Mouse (Mus musculus) brain, adult 2 months (tissue): ENCODE measurements at regions not wholly inside any gene's neighbourhood (a gene's known extent, or its start where the extent isn't known, plus 50 kb on each side); places are given as distances from the start of the nearest gene placed in this dataset.
A peak's percentile ranks its signal among the peaks of the same experiment; 100 is the strongest.

Experiments used
- DNase-seq: peaks from one replicate; pipeline ENCODE4 v3.0.0; 2011; ENCODE audit warnings: low read depth, low spot score

DNA sequence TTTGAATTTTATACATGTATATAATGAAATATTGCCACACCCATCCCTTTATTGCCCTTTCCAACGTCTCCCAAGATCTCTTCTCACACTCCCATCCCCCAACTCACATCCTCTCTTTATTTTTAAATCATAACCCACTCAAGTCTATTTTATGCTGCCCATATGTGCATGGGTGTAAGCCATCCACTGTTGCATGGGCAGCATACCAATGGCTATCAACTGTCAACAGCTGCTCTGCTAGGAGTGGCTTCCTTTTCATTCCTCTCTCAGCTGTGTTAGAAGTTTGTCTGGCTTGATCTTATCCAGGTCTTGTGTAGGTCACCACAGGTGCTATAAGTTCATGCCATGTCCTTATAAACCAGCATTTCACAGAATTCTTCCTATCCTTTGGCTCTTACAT is 409.2 kb upstream of the Klf4 start:
- peak; percentile 19 for DNase-seq

DNA sequence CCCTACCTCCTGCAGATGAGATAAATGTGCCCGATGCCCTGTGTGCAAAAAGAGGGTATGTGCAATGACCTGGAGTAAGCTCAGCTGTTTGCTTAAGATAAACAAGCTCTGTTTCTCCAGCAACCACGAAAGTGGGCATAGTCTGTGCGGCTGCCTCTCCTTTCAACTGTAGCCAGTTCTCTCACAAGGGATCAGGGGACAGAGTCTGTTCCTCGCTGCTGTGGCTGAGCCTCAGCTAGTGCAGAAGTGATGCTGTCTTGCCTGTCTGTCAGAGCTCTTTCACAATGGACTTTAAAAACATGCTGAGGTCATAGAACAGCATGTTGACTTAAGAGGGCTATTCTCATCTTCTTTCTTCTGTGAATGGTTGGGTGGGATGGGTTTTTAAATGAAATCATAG is 406.1 kb upstream of the Klf4 start:
- no peak for DNase-seq

DNA sequence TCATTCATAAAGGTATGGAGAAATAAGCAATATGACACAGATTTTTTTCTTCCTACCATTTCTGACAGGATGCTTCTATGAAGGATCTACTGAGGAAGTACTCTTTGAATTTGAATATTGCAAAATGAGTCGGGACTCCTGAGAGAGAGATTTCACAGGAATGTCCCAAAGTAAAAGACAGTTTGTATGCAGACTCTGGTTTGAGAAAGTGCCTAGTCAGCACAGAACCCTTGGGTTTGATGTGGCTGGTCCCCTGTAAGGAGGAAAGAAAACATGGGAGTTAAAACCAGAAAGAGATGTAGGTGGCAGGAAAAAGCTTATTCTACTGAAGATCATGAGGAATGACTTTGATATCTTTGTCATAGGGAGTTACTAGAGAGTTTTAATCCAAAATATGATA is 405.6 kb upstream of the Klf4 start:
- DNase-seq = no peak

DNA sequence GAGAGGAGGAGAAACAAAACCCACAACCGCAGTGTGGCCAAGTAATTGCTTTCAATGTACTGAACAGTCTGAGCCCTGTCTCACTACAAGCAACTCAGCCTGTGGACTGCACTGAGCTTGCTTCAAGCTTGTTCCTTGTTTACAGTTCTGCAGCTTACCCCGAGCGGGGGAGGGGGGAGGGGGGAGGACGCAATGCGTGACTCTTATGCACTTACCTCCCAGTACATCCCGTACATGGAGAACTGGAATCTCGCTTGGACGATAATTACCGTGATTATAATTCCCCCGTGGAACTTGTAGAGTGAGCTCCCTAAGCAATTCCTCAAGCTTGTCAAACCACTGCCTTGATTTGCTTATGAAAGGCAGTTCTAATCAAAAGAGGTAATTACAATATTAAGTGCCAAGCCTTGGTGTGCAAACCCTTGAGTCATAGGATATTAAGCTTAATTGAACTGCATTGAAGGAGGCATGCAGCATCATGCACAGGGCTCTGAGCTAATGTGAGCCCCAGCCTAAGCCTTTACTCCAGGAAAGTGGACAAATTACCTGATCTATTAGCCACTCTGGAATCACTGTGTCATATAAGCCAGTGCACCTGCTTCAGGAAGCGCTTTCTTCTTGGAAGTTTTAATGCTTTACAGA is 397.0 kb upstream of the Klf4 start:
- peak; percentile 52 for DNase-seq

DNA sequence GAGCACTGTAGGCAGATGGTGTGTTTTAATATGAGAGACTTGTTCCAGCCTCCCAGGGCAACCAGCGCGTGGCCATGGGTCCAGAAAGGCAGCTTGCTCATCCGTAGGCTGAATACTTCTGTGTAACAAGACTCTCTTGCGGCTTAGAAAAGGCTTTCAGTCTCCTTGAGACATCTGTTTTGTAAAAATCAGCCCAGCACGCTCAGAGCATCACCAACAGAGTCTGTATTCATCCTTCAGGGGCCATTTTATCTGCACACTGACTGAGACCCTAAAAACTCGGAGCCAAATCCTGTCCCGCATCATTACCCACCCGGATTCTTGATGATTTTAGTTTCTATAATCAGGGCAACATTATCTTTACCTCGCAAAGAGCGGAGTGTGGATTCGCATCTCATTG is 396.4 kb upstream of the Klf4 start:
- DNase-seq = peak; percentile 51

DNA sequence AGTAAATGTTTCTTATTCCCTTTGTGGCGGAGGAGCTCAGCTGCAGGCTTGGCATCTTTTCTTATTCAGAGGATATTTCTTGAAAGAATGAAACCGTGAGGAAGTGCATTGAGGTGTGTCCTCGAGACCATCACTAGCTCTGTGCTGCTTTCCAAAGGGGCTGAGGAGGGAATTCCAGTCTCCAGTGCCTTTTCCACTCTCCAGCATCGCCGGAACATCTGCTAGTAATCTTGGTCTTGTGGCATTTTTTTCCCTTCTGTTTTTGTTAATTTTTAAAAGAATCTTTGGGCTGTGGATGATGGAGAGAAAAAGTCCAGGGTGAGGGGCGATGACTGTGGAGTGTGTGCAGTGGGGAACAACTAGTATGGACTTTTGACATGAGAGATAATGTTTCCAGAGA is 395.9 kb upstream of the Klf4 start:
- DNase-seq = no peak

DNA sequence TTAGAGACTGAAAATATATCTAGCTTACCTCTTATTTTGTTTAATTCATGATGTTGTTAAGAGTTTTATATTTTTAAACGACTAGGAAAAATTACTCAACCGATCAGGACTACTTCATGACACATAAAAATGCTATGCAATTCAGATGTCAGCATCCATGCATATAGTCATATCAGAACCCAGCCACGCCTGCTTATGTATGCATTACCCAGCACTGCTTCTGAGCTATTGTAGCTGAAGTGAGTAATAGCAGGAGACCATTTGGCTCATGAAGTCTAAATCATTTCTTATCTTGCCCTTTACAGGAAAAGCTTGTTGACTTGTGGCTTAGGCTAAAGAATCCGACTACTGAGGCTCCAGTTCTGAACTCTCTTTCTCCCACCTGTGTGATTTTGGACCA is 395.1 kb upstream of the Klf4 start:
- no peak for DNase-seq

DNA sequence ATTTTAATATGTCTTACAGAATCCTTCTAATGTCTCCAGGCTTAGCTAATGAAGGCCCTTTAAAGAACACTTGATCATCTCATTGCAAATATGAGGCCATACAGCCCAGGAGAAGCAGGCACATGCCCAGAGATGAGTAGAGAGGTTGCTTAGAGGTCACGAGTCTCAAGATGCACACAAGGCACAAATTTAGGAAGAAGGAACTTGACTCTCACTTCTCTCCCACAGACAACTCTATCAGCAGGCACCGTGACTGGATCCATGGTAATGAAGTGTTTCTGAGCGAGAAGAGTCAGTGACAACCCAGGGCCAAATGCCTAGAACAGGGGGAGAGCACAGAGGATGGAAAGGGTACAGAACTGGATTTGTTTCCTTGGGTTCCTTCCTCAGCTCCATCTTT is 392.7 kb upstream of the Klf4 start:
- DNase-seq = no peak

DNA sequence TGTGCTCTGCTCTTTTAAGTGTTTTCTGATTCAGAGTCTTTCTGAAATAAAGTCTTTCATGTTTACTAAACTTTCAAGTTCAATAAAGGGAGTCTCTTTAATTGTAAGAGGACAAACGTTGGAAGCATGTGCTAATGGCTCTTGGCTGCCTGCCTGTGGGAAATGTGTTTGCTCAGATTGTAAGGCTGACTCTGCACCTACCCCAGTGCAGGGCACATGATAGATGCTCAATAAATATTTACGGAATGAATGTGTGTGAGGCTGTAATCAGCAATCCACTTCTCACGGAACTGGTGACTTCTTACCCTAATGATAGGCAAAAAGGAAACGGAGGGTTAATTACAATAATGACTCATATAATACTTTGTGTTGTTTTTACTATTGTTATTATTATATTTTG is 389.0 kb upstream of the Klf4 start:
- no peak for DNase-seq

DNA sequence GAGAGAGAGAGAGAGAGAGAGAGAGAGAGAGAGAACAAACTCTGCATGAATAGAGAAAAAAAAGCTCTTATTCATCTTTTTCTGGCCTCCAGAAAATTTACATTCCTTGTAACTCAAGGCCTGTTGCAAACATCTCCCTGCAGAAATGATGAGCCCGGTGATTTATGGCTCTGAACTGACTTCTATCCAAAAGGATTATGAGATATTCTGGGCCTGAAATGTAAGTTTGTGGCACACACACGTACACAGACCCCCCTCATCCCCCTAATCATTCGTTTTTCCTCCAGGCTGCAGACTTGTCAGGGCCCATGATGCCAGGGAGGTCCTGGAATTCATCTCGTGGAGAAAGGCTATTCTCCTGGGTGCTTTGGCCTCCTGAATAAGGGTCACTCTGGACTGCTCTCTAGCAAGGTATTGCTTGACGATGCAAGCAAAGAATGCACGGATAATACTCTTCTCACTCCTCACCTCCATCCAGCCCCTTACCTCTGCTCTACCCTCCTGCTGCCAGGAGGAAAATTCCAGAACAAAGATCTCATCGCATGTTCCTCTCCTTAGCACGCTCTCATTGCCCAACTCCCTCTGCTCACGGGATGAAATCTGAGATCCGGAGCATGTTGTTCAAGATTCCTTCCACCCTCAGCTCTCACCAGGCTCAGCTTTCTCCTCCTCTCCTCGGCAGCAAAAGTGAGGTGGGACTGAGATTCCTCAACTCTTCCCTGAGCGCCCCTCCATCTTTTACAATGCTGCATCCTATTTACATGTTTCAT is 362.0 kb upstream of the Klf4 start:
- DNase-seq = no peak

DNA sequence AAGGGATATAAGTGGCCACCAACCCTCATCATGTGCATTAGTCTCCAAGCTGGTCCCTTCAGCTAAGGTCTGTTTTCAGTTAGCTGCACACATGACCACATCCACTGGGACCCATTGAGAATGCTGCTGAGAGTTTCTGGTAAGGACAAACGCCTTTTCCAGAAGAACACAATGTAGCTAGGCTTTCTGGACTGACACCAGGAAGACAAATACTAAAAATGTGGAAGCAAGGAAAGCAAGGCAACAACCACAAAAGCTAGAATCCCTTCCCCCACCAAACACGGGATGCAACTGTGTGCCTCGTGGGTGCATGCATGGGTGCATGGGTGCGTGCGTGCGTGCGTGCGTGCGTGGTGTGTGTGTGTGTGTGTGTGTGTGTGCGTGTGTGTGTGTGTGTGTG is 359.4 kb upstream of the Klf4 start:
- no peak for DNase-seq

DNA sequence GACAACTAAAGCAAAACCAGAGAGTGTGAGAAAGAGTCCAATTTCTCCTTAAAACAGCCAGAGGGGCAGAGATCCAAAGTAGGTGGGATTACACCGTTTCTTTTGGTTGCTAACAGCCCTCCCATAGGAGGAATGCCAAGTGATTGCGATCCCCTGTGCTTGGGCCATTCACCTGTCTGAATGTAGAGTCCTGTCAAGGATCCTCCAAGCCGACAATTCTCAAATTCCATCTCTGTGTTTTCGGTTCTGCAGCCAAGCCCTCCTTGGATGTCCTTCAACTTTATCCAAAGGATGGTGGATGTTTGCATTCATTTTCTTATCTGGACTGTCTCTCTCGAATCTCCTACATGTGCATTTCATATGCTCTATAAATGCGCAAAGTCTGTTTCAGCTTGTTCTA is 355.3 kb upstream of the Klf4 start:
- no peak for DNase-seq

DNA sequence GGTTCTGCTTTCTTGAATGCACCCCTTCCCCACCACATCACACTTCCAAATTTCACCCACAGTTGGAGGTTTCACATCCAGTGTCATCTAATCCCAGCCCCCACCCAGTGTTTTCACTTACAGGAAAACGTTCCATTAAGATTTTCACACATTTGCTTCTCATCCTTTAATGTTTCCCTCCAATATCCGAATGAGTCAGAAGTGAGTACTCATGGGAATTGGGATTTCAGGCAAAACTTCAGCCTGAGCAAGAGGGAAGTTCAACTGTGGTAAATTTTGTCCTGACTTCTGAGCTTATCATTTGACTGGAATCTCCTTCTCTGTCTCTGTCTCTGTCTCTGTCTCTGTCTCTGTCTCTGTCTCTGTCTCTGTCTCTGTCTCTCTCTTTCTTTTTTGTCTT is 350.3 kb upstream of the Klf4 start:
- DNase-seq = no peak

DNA sequence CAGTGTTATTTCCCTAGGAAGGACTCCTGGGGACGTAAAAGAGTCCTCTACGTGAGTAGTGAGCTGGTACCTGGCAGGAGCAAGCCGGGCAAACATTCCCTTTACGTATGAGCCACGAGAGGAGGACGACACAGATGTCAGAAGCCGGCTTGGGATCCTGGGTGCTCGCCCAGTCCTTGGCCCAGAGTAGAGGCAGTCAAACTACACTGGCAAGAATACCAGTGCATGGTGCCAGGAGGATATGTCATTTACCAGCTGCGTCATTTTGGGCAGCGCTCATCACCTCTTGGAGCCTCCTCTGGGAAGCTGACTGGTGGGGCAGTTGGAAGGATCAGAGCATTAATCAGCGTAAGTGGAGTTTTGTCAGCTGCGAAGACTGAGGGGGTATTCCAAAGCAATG is 343.0 kb upstream of the Klf4 start:
- DNase-seq = peak; percentile 50

DNA sequence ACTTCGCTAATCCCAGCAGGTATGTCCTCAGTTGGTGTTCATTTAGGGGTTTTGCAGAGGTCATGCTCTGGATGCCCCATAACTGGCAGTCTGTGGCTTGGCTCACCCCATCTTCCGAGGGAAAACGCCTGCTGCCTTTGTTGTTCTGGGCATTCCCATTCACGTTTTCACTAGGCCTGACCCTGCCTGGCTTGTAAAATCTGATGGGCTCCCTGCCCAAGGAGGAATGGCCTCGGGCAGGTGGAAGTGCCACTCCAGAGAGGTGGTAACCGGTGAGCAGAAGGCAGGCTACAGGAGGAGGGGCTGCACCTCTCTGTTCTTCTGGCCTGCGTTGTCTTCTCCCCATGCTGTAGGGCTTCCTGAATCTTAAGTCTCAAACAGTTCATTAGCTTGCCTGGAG is 342.6 kb upstream of the Klf4 start:
- DNase-seq = no peak

DNA sequence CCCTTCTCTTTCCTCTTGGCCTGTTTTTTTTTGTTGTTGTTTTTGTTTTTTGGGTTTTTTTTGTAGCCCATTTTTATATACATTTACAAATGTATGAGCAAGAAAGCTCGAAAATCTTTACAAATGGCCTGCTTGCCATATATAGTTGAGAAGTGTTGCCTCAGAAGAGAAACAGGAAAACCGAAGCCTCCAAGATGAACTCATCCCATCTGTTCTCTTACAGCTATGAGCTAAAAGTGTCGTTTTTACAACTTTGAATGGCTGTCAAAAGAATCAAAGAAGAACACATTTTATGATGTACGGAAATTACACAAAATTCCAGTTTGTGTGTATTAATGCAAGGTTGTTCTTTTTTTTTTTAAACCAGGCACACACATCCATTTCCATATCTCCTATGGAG is 342.0 kb upstream of the Klf4 start:
- peak; percentile 61 for DNase-seq

DNA sequence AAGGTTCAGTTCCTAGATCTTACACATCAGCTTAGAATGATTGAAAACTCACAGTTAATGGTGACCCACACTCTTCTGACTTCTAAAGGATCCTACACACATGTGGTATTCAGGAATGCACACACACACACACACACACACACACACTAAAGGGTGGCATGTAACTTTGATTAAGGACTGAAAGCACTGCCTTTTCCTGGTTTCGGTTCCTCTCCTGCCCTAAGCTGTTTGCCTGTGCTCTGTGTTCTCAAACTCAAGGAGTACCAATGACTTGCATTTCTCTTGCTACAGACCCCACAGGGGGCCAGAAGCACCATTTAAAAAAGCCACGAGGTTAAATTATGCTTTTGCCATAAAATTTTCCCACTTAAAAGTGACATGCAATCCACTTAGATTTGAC is 327.8 kb upstream of the Klf4 start:
- no peak for DNase-seq

DNA sequence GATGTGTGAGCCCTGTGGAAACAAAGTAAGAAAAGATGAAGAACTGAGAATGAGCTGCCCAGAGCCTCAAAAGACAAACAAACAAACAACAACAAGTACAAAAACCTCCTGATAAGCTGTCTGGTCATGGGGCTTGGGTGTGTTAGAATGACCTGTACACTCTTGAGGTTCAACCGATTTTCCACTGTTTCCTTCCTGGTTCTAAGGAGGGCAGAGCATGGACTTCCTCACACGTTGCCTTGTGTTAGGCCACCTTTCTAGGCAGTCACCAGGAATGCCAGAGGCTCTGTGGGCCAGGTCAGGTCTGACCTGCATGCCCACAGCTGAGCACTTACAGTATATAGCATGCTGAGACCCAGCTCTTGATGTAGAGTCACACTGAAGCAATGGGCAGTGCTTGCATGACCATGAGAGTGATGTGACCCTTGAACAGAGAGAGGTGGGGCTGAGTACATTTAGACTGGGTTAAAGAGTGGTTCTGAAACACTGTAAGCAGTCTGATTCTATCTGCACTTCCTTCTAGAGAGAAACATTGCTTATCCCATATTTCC is 327.0 kb upstream of the Klf4 start:
- DNase-seq = no peak

DNA sequence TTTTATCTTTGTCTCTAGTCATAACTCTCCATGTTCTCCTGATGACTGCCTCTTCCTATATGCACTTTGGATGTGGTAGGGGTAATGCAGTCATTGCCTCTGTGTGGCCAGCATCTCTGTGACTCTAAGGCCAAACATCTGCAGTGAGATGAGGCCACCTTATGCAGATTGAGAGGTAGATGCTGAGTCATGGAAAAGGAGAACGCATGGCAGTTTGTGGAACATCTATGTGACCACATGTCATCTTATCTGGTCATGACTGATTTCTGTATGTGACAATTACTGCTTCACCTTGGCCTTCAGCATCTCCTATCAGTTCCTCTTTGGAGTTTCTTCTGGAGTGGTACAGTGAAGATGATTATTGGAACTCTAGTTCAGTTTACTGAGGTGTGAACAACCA is 319.2 kb upstream of the Klf4 start:
- no peak for DNase-seq

DNA sequence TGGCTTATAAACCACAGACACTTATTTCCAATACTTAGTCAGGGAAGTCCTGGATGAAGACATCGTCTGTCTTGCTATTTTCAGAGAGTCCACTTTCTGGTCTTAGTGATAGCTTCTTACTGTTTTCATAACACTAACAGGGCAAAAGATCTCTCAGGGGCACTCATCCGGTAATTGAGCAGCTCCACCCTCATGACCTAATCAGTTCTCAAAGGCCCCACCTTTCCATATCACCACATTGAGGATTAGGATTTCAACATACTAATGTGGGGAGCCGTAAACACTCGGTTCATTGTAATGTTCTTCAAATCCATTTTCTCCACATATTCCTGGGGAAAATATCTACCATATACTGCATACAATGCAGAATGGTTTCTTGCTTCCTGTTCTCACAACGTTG is 318.8 kb upstream of the Klf4 start:
- no peak for DNase-seq

DNA sequence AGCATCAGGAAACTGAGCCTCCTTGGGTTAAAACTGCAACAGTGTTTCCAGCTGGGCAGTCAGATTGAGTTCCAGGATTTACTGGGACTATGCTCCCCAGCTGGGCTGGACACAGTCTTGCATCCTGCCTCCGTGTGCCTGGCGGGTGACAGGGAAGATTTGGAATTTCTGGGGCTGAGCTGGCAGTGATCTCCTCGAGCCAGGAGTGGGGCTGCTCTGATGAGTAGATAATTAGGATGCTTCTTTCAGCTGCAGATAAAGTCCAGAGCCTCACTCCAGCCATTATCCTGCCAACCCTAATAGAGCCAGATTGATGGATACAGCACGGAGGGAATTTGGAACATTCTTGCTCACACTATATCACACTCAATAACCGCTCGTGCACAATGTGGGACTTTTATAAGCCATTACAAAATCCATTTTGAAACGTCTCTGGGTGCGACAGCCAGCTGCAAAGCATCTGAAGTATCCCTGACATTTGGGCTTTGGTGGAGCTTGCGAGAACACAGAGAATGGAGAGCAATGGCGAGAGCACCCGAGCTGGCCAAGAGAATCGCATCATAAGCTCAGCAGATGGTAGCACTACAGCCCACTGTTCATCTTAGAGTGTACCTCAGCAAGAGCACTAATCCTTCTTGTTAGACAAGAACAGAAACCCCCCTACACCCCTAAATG is 311.6 kb upstream of the Klf4 start:
- peak; percentile 22 for DNase-seq

DNA sequence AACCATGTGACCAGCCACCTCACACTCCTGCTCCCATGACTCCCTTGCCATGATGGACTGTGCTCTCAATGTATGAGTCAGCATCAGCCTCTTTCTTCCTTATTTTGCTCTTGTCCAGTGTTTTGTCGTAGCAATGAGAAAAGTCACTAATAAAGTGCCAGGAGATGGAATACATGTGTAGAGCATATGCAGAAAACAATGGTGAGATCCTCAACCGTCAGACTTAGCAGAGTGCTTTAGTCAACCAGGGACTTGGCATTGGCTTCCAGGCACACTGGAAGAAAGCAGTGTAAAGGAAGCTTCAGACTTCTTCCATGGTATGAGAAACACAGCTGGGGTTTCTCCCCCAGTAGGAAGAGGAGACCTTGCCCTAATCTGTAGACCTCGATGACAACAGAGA is 306.3 kb upstream of the Klf4 start:
- DNase-seq = no peak
